Comparison of ENCODE assay signal across 15 mouse cellular contexts in genomic region chr19:37565806-37566205, GRCm38 (mm10). TPM values are rescaled to one million over a fixed set of nuclear protein-coding genes. Genes with fewer than 3 reads are reported as not detected.
DNase-seq lines count a peak whose midpoint lies in the region; ATAC-seq and TF ChIP-seq lines count a peak whose summit lies in the region.
"Had no signal": no experiment of that assay in that cellular context is flagged by ENCODE, and none has a peak within 500 bp of the region (broad histone marks: within the 10 kb centered on the region; RNA-seq: fewer than 3 reads in every experiment).

No protein-coding gene starts in this region.

- H3K4me1 ChIP-seq in forebrain, embryonic 14.5 days (ENCODE audit: control insufficient read depth, insufficient read depth, low read length) = peaks cover 8% of the 10 kb centered on the region; the same call in 1 of the 2 replicates
- no peaks in the 10 kb centered on the region for H3K4me1 ChIP-seq in forebrain, embryonic 11.5 days (replicated peaks; ENCODE audit: control insufficient read depth, insufficient read depth, low read length)

- no peaks in the 10 kb centered on the region for H3K9me3 ChIP-seq in forebrain, embryonic 14.5 days (replicated peaks; ENCODE audit: control insufficient read depth, low read length)
- no peaks in the 10 kb centered on the region for H3K9me3 ChIP-seq in forebrain, embryonic 11.5 days (ENCODE audit: control insufficient read depth, low read length)
- H3K9me3 ChIP-seq: heart, embryonic 15.5 days; liver, embryonic 15.5 days had no signal

- peak; percentile 61 for TF ChIP-seq CTCF in left cerebral cortex, adult 2 months (IDR thresholded peaks at IDR 0.05)

- H3K4me3 ChIP-seq in forebrain, embryonic 14.5 days (ENCODE audit: low read depth, low read length) = no peak overlapping the region
- no peak overlapping the region for H3K4me3 ChIP-seq in forebrain, embryonic 11.5 days (ENCODE audit: low read depth, low read length)
- H3K4me3 ChIP-seq in left cerebral cortex, adult 2 months = no peak overlapping the region
- H3K4me3 ChIP-seq: heart, embryonic 15.5 days; liver, embryonic 15.5 days had no signal

- no peak overlapping the region for H3K27ac ChIP-seq in forebrain, embryonic 14.5 days (ENCODE audit: low read depth, low read length)
- H3K27ac ChIP-seq in forebrain, embryonic 11.5 days (ENCODE audit: low read depth, low read length) = no peak overlapping the region
- H3K27ac ChIP-seq in left cerebral cortex, adult 2 months = no peak overlapping the region
- H3K27ac ChIP-seq: heart, embryonic 15.5 days; liver, embryonic 15.5 days had no signal

- no peak overlapping the region for H3K4me2 ChIP-seq in forebrain, embryonic 14.5 days (ENCODE audit: low read length)
- H3K4me2 ChIP-seq in forebrain, embryonic 11.5 days (ENCODE audit: low read depth, low read length, severe bottlenecking) = no peak overlapping the region
- H3K4me2 ChIP-seq: heart, embryonic 15.5 days; liver, embryonic 15.5 days had no signal

- no peaks in the 10 kb centered on the region for H3K36me3 ChIP-seq in forebrain, embryonic 14.5 days (ENCODE audit: control insufficient read depth, insufficient read depth, low read length)
- no peaks in the 10 kb centered on the region for H3K36me3 ChIP-seq in forebrain, embryonic 11.5 days (ENCODE audit: control insufficient read depth, insufficient read depth, low read length)
- H3K36me3 ChIP-seq: heart, embryonic 15.5 days had no signal

- DNase-seq in forebrain, embryonic 14.5 days (ENCODE audit: low spot score) = peak; percentile 78
- no peak for DNase-seq in forebrain, embryonic 11.5 days (ENCODE audit: low spot score)
- DNase-seq in left cerebral cortex, adult 2 months (ENCODE audit: extremely low spot score in 1 of 2, low spot score in 2 of 2) = no peak
- DNase-seq in left cerebral cortex, adult 8-10 months (ENCODE audit: low spot score in 2 of 2) = no peak
- DNase-seq in 416B (ENCODE audit: low read depth) (peak; percentile 69), adipocyte (ENCODE audit: low spot score) (peak; percentile 28)
- no peak for DNase-seq in natural killer cell, adult 2 months (ENCODE audit: low spot score in 2 of 2)
- DNase-seq in yolk sac, embryonic 10.5 days (ENCODE audit: low spot score) = no peak
- DNase-seq: adrenal gland, postnatal 36 days; kidney, postnatal 36 days; spleen, adult 18-20 months; thymus, postnatal 4 days had no signal

- no peak for ATAC-seq in forebrain, embryonic 14.5 days
- ATAC-seq in forebrain, embryonic 11.5 days (replicated peaks; ENCODE audit: low FRiP score) = no peak
- ATAC-seq: inflammation-experienced regulatory T-cells, adult 6 months had no signal

- no peaks in the 10 kb centered on the region for H3K27me3 ChIP-seq in forebrain, embryonic 14.5 days (replicated peaks; ENCODE audit: control insufficient read depth, insufficient read depth, low read length)
- H3K27me3 ChIP-seq in forebrain, embryonic 11.5 days (ENCODE audit: control insufficient read depth, insufficient read depth, low read length) = no peaks in the 10 kb centered on the region; the same call in 1 of the 2 replicates
- H3K27me3 ChIP-seq: heart, embryonic 15.5 days; liver, embryonic 15.5 days had no signal

- WGBS in forebrain, embryonic 14.5 days = 44% methylated on average over 7 of the region's 7 CpGs
- 65% methylated on average over 7 of the region's 7 CpGs for WGBS in forebrain, embryonic 11.5 days

- intact Hi-C loops in left cerebral cortex, adult 2 months (cut with DNase I) = loop anchor here (10.0 kb wide), 1 partner anchor 369 kb away; no protein-coding TSS in a partner anchor

- H3K9ac ChIP-seq in forebrain, embryonic 14.5 days (ENCODE audit: low read length) = no peak overlapping the region
- H3K9ac ChIP-seq in forebrain, embryonic 11.5 days (ENCODE audit: low read length) = no peak overlapping the region
- H3K9ac ChIP-seq: heart, embryonic 15.5 days; liver, embryonic 15.5 days had no signal

RNA-seq across cellular contexts. Expression of gene Exoc6, which starts 15.6 kb away (rescaled TPM):
- polyA plus RNA-seq in forebrain, embryonic 14.5 days (2014; fragmentation: Nextera tagmentation; extraction: Ambion mirVana) = 23.2 and 29.9 TPM in 2 replicates
- 9.1 and 10.2 TPM in 2 replicates for polyA plus RNA-seq in forebrain, embryonic 11.5 days (2014; fragmentation: Nextera tagmentation; extraction: Ambion mirVana)
- 10 to 100 TPM; 40.3 to 43.4 TPM for total RNA-seq in left cerebral cortex, adult 2 months (2021)
- total RNA-seq in left cerebral cortex, adult 8-10 months (2022) = 10 to 100 TPM; 41.2 to 47.4 (median 44.8) TPM

Comparison
In these comparisons a context has a peak if more than half of its experiments do, and no peak if none do; other contexts are left out.
1. DNase-seq: peak in forebrain, embryonic 14.5 days (single experiment), 416B (single experiment) and adipocyte (single experiment); none in forebrain, embryonic 11.5 days (single experiment), left cerebral cortex, adult 2 months (0 of 2), left cerebral cortex, adult 8-10 months (0 of 2), natural killer cell, adult 2 months (0 of 2) and yolk sac, embryonic 10.5 days (single experiment).